Mouse (Mus musculus): ENCODE results near the gene Rbfox3.

The Rbfox3 gene

GRCm38 (mm10) chr11:118503418-118504179 is 407.8 kb downstream of the Rbfox3 start:
- DNase-seq (ENCODE audit: low read depth), result no peak

- no peak for DNase-seq (ENCODE audit: low read depth)
Measured at GRCm38 (mm10) chr11:118502990-118503389, 408.4 kb downstream of the Rbfox3 start.

GRCm38 (mm10) chr11:118496066-118496689 is 415.2 kb downstream of the Rbfox3 start:
- no peak for DNase-seq (ENCODE audit: low read depth)

- no peak for DNase-seq (ENCODE audit: low read depth)
Measured at GRCm38 (mm10) chr11:118495065-118495464, 416.3 kb downstream of the Rbfox3 start.

GRCm38 (mm10) chr11:118494001-118494737 is 417.2 kb downstream of the Rbfox3 start:
- no peak for DNase-seq (ENCODE audit: low read depth)

- no peak for DNase-seq (ENCODE audit: low read depth)
Measured at GRCm38 (mm10) chr11:118493458-118493857, 417.9 kb downstream of the Rbfox3 start.

GRCm38 (mm10) chr11:118491230-118491629 is 420.2 kb downstream of the Rbfox3 start:
- no peak for DNase-seq (ENCODE audit: low read depth)

GRCm38 (mm10) chr11:118490566-118491218 is 420.7 kb downstream of the Rbfox3 start:
- DNase-seq (ENCODE audit: low read depth), result peak; percentile 51

- no peak for DNase-seq (ENCODE audit: low read depth)
Measured at GRCm38 (mm10) chr11:118488907-118489270, 422.5 kb downstream of the Rbfox3 start.

GRCm38 (mm10) chr11:118488191-118488906 is 423.0 kb downstream of the Rbfox3 start:
- DNase-seq (ENCODE audit: low read depth), result no peak

GRCm38 (mm10) chr11:118486881-118487772 is 424.3 kb downstream of the Rbfox3 start:
- DNase-seq (ENCODE audit: low read depth), result no peak

GRCm38 (mm10) chr11:118486281-118486680 is 425.1 kb downstream of the Rbfox3 start:
- DNase-seq (ENCODE audit: low read depth), result no peak

- DNase-seq (ENCODE audit: low read depth), result no peak
Measured at GRCm38 (mm10) chr11:118485780-118486179, 425.6 kb downstream of the Rbfox3 start.

GRCm38 (mm10) chr11:118485338-118485737 is 426.1 kb downstream of the Rbfox3 start:
- no peak for DNase-seq (ENCODE audit: low read depth)

- DNase-seq (ENCODE audit: low read depth), result no peak
Measured at GRCm38 (mm10) chr11:118484169-118484568, 427.2 kb downstream of the Rbfox3 start.

GRCm38 (mm10) chr11:118481751-118482150 is 429.6 kb downstream of the Rbfox3 start:
- no peak for DNase-seq (ENCODE audit: low read depth)

- DNase-seq (ENCODE audit: low read depth), result no peak
Measured at GRCm38 (mm10) chr11:118481231-118481630, 430.2 kb downstream of the Rbfox3 start.

- no peak for DNase-seq (ENCODE audit: low read depth)
Measured at GRCm38 (mm10) chr11:118479776-118480175, 431.6 kb downstream of the Rbfox3 start.

- peak; percentile 89 for DNase-seq (ENCODE audit: low read depth)
Measured at GRCm38 (mm10) chr11:118476396-118477373, 434.7 kb downstream of the Rbfox3 start, which contains the start of gene Engase. Engase (plus strand) TSS chr11:118476829.

All from c-Kit-positive CD71-positive TER-119-negative erythroid progenitor cells, embryonic 14.5 days (primary cell).